In the genomic region with DNA sequence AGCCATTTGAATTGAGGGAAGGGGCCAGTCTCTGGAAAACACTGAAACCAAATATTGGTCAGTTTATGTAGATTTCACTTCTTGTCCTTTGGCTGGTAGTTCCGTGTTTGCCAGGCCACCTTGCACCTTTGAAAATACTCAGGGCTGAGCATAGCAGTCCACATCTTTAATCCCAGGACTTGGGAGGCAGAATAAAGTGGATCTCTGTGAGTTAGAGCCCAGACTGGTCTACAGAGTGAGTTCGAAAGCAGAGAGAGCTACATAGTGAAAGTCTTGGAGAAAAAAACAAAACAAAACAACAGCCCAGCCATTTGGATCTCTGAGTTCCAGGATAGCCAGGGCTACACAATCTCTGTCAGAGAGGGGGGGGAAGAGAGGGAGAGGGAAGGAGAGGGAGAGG, we compare ENCODE assay signal across 14 mouse cellular contexts. TPM values are rescaled to one million over a fixed set of nuclear protein-coding genes. Genes with fewer than 3 reads are reported as not detected.
"Had no signal": no experiment of that assay in that cellular context is flagged by ENCODE, and none has a peak within 500 bp of the region (broad histone marks: within the 10 kb centered on the region; RNA-seq: fewer than 3 reads in every experiment).

No protein-coding gene starts in this region.

- H3K27ac ChIP-seq: left cerebral cortex, adult 2 months; limb, embryonic 10.5 days; liver, embryonic 15.5 days had no signal

- ATAC-seq: intestine, embryonic 16.5 days; lung, postnatal 0 days had no signal

- H3K4me1 ChIP-seq: liver, embryonic 15.5 days had no signal

- H3K9ac ChIP-seq: liver, embryonic 15.5 days had no signal

- H3K4me3 ChIP-seq: left cerebral cortex, adult 2 months; limb, embryonic 10.5 days; liver, embryonic 15.5 days had no signal

- H3K9me3 ChIP-seq: limb, embryonic 10.5 days; liver, embryonic 15.5 days had no signal

- H3K36me3 ChIP-seq: limb, embryonic 10.5 days; liver, embryonic 15.5 days had no signal

- DNase-seq: lung, adult 2 months; lung, postnatal 36 days; midbrain, embryonic 14.5 days; retina, postnatal 1 day; right cerebral cortex, postnatal 4 days; spleen, adult 18-20 months; thymus, adult 18-20 months; thymus, postnatal 14 days had no signal

- H3K4me2 ChIP-seq: liver, embryonic 11.5 days; liver, embryonic 15.5 days had no signal

RNA-seq across cellular contexts. Expression of a gene that starts 14.1 kb away (rescaled TPM):
- polyA plus RNA-seq: liver, embryonic 15.5 days; lung, adult 2 months; lung, postnatal 0 days; midbrain, embryonic 14.5 days had no signal

RNA-seq across cellular contexts. Expression of a gene that starts 24.6 kb away (rescaled TPM):
- polyA plus RNA-seq: liver, embryonic 15.5 days; midbrain, embryonic 14.5 days had no signal

RNA-seq across cellular contexts. Expression of a gene that starts 29.3 kb away (rescaled TPM):
- polyA plus RNA-seq: midbrain, embryonic 14.5 days had no signal

RNA-seq across cellular contexts. Expression of a gene that starts 35.1 kb away (rescaled TPM):
- polyA plus RNA-seq: midbrain, embryonic 14.5 days had no signal

RNA-seq across cellular contexts. Expression of a gene that starts 46.0 kb away (rescaled TPM):
- polyA plus RNA-seq: midbrain, embryonic 14.5 days had no signal
